ENCODE assay signal across 12 mouse cellular contexts in genomic region chr9:34992201-34992600, GRCm38 (mm10).
DNase-seq lines count a peak whose midpoint lies in the region; TF ChIP-seq lines count a peak whose summit lies in the region.
"Had no signal": no experiment of that assay in that cellular context is flagged by ENCODE, and none has a peak within 500 bp of the region (broad histone marks: within the 10 kb centered on the region; RNA-seq: fewer than 3 reads in every experiment).

No protein-coding gene starts in this region.

- intact Hi-C loops in left cerebral cortex, adult 2 months (cut with DNase I): no loop called here
- intact Hi-C loops in left cerebral cortex, postnatal 25 days (cut with DNase I): no loop called here
- intact Hi-C loops in heart, postnatal 10 days (cut with DNase I): no loop called here

- TF ChIP-seq CTCF in left cerebral cortex, adult 2 months (IDR thresholded peaks at IDR 0.05): no peak

- peak overlapping the region; percentile 1 for H3K27ac ChIP-seq in left cerebral cortex, adult 2 months
- H3K27ac ChIP-seq: forebrain, embryonic 12.5 days; hindbrain, embryonic 14.5 days; liver, embryonic 13.5 days had no signal

- H3K4me3 ChIP-seq in left cerebral cortex, adult 2 months: no peak overlapping the region
- H3K4me3 ChIP-seq: forebrain, embryonic 12.5 days; liver, embryonic 13.5 days had no signal

- DNase-seq in adrenal gland, adult 2 months: peak; percentile 52
- no peak for DNase-seq in adrenal gland, postnatal 25 days
- no peak for DNase-seq in left cerebral cortex, adult 2 months (ENCODE audit: extremely low spot score in 1 of 2, low spot score in 2 of 2)
- DNase-seq in left cerebral cortex, postnatal 25 days (ENCODE audit: low spot score in 2 of 2): no peak
- DNase-seq in heart, postnatal 10 days: peak; percentile 32
- DNase-seq in lung, postnatal 25 days (ENCODE audit: low spot score): peak; percentile 49
- DNase-seq in left cerebral cortex, adult 11 months (ENCODE audit: low spot score): no peak
- no peak for DNase-seq in urinary bladder, postnatal 36 days (ENCODE audit: low spot score in 2 of 2)
- DNase-seq: cerebellum, adult 18-20 months; liver, embryonic 13.5 days had no signal

Comparison
In these comparisons a context has a peak if more than half of its experiments do, and no peak if none do; other contexts are left out.
1. DNase-seq: peak in adrenal gland, adult 2 months (single experiment), heart, postnatal 10 days (2 of 2) and lung, postnatal 25 days (single experiment); none in adrenal gland, postnatal 25 days (single experiment), left cerebral cortex, adult 2 months (0 of 2), left cerebral cortex, postnatal 25 days (0 of 2), left cerebral cortex, adult 11 months (single experiment) and urinary bladder, postnatal 36 days (0 of 2).